Mouse (Mus musculus) midbrain, embryonic 11.5 days (tissue): ENCODE measurements around the gene Nav2. TPM values are rescaled to one million over a fixed set of nuclear protein-coding genes. Genes with fewer than 3 reads are reported as not detected.
A peak's percentile ranks its signal among the peaks of the same experiment; 100 is the strongest.

Experiments used
- ATAC-seq: fragments of 200-750 bp; cut with Nextera tagmentation; 2 replicates; pipeline ENCODE4 v1.8.0; 2017; ENCODE audit warnings: moderate TSS enrichment, moderate library complexity; ENCODE audit not compliant: low FRiP score
- DNase-seq: peaks from one replicate; pipeline ENCODE4 v3.0.0; 2015; ENCODE audit warnings: low spot score; ENCODE audit errors: missing footprints
- H3K27ac ChIP-seq: fragments of 300-500 bp; sonication (generic); 2 replicates; pipeline ENCODE4 v1.5.1; 2014; ENCODE audit warnings: low read depth, low read length
- H3K27me3 ChIP-seq: fragments of 300-500 bp; sonication (generic); 2 replicates; pipeline ENCODE4 v1.6.1; 2014; ENCODE audit warnings: mild to moderate bottlenecking, low read length, moderate library complexity, mixed read lengths; ENCODE audit not compliant: control insufficient read depth, insufficient read depth
- H3K36me3 ChIP-seq: fragments of 300-500 bp; sonication (generic); 2 replicates; pipeline ENCODE4 v1.6.1; 2014; ENCODE audit warnings: mild to moderate bottlenecking, low read length, moderate library complexity, mixed read lengths; ENCODE audit not compliant: control insufficient read depth, insufficient read depth
- H3K4me1 ChIP-seq: fragments of 300-500 bp; sonication (generic); 2 replicates; pipeline ENCODE4 v1.6.1; 2014; ENCODE audit warnings: low read length; ENCODE audit not compliant: control insufficient read depth, insufficient read depth
- H3K4me2 ChIP-seq: fragments of 300-500 bp; sonication (generic); 2 replicates; pipeline ENCODE4 v1.6.1; 2014; ENCODE audit warnings: mild to moderate bottlenecking, moderate library complexity
- H3K4me3 ChIP-seq: fragments of 300-500 bp; sonication (generic); 2 replicates; pipeline ENCODE4 v1.5.1; 2014; ENCODE audit warnings: low read depth, low read length
- H3K9ac ChIP-seq: fragments of 300-500 bp; sonication (generic); 2 replicates; pipeline ENCODE4 v1.6.1; 2014; ENCODE audit warnings: low read length
- H3K9me3 ChIP-seq: fragments of 300-500 bp; sonication (generic); 2 replicates; pipeline ENCODE4 v1.6.1; 2016; ENCODE audit warnings: low read length; ENCODE audit not compliant: control insufficient read depth
- WGBS: fragments of 180-500 bp; shearing (Covaris S2); extraction: QIAGEN DNeasy Blood & Tissue Kit; methylation state at CpG from one replicate; pipeline ENCODE4 v1.1.7; 2014; 5-methylcytosine and 5-hydroxymethylcytosine counted together
- polyA plus RNA-seq: library from polyadenylated mRNA; unstranded; fragments of >200 nt; fragmentation: Nextera tagmentation; extraction: Ambion mirVana; gene quantifications from 2 replicates; pipeline ENCODE4 v1.2.1, GENCODE M21; 2014

Nav2 gene
- polyA plus RNA-seq, 1 experiment from 2014 or later: 15.9 TPM

DNA sequence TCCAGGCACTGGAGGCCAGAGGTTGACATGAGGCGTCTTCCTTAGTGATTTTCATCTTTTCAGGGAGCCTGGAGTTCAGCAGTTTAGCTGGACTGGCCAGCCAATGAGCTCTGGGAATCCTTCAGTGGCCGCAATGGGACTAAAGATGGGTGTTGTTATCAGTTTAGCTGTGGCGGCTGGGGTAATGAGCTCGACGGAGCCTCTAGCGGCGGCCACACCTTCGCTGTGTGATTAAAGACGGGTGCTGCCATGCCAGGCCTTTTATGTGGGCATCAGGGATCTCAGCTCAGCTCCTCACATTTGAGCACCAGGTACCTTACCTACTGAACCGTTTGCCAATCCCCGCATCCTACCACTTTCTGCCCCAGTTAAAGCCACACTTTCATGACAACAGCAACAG lies 37.2 kb upstream of the Nav2 start:
- ATAC-seq (no peak), DNase-seq (no peak)
- H3K27me3 ChIP-seq: no peaks in the 10 kb centered on the region
- no peak overlapping the region for H3K27ac ChIP-seq
- WGBS: 93% methylated on average over 11 of the region's 11 CpGs
- H3K4me2 ChIP-seq: no peak overlapping the region
- no peak overlapping the region for H3K9ac ChIP-seq
- H3K4me3 ChIP-seq: no peak overlapping the region
- H3K4me1 ChIP-seq: no peaks in the 10 kb centered on the region
- no peaks in the 10 kb centered on the region for H3K9me3 ChIP-seq
- H3K36me3 ChIP-seq: peaks cover 50% of the 10 kb centered on the region

- Histone ChIP-seq H3K27ac (no peak overlapping the region), H3K9ac (no peak overlapping the region), H3K4me2 (no peak overlapping the region), H3K36me3 (peaks cover 48% of the 10 kb centered on the region), H3K9me3 (no peaks in the 10 kb centered on the region), H3K4me3 (no peak overlapping the region), H3K4me1 (peaks cover 8% of the 10 kb centered on the region), H3K27me3 (no peaks in the 10 kb centered on the region)
- 95% methylated on average over 14 of the region's 14 CpGs for WGBS
- ATAC-seq (no peak), DNase-seq (no peak)
Measured at GRCm38 (mm10) chr7:48875096-48875495, 33.4 kb upstream of the Nav2 start.

- Histone ChIP-seq H3K9ac (no peak overlapping the region), H3K36me3 (peaks cover 34% of the 10 kb centered on the region), H3K4me3 (no peak overlapping the region), H3K4me2 (no peak overlapping the region), H3K9me3 (no peaks in the 10 kb centered on the region), H3K27ac (no peak overlapping the region), H3K27me3 (no peaks in the 10 kb centered on the region), H3K4me1 (peaks cover 14% of the 10 kb centered on the region)
- ATAC-seq (no peak), DNase-seq (peak; percentile 90)
- WGBS: 83% methylated on average over 4 of the region's 4 CpGs
Measured at GRCm38 (mm10) chr7:48876526-48876925, 32.0 kb upstream of the Nav2 start.

GRCm38 (mm10) chr7:48877786-48878390 lies 30.6 kb upstream of the Nav2 start:
- Histone ChIP-seq H3K4me1 (peaks cover 18% of the 10 kb centered on the region), H3K4me3 (no peak overlapping the region), H3K9me3 (no peaks in the 10 kb centered on the region), H3K4me2 (no peak overlapping the region), H3K36me3 (peaks cover 22% of the 10 kb centered on the region), H3K9ac (no peak overlapping the region), H3K27ac (no peak overlapping the region), H3K27me3 (peaks cover 6% of the 10 kb centered on the region; the same call in 1 of the 2 replicates)
- WGBS: 91% methylated on average over 15 of the region's 15 CpGs
- ATAC-seq (no peak), DNase-seq (no peak)

DNA sequence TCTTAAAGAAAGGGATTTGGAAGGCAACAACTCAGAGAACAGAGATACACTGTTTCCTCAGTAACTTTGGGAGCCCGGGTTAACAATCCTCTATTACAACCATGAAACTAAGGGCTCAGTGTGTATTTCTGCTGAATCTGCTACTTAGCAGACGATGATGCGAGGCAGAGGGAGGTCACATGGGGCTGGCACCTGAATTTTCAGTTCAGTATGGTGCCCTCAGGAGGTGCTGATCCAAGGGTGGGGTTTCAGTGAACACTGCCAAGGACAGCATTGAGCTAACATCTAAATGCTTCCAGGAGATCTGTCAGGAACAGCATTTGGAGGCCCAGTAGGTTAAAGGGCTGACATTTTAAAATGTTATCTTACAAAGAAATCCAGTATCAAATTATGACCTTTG lies 28.9 kb upstream of the Nav2 start:
- DNase-seq: no peak
- WGBS: 65% methylated on average over 3 of the region's 3 CpGs
- H3K9ac ChIP-seq: peak overlapping the region; percentile 46; the same call in 1 of the 2 replicates

DNA sequence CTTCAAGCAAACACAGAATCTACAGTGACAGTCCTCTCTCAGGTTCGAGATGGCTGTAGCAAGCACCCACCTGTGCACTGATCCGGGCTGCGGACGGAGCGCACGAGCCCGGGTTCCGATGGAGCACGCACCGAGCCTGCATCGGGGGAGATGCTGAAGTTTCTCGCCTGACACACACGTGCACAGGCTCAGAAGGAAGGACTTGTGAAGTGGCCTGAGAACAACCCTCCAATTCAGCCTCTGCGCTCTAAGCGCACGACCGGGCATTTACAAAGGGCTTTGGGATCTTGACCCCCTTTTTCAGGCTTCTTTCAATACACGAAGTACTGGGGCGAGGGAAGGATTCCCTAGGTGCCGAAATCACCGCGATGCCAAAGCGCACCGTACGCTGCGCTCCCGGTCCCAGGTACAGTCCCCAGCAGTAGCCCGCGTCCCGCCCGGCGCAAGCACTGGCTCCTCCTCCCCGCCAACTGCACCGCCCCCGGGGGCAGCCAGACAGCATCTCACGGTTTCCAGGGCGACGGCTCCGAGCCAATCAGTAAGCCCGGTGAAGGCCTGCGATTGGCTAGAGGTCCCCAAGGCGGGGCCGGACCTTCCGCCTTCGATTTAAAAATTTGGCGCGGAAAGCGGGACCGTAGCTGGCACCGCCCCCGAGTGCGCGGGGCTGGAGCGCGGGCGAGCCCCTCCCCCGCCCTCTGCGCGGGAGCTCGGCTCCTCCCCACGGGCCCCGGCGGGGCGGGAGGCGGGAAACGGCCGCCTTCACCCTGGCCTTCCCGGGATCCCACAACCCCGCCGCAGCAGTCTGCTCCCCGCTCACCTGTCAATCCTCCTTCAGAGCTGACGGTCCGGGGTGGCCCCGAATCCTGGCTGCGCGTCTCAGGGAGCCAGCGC lies 27.7 kb upstream of the Nav2 start:
- H3K9ac ChIP-seq: peak overlapping the region; percentile 93
- H3K27me3 ChIP-seq: peaks cover 15% of the 10 kb centered on the region; the same call in 1 of the 2 replicates
- H3K36me3 ChIP-seq: peaks cover 11% of the 10 kb centered on the region
- H3K27ac ChIP-seq: peak overlapping the region; percentile 84
- peak; percentile 99 for DNase-seq
- H3K4me2 ChIP-seq: peak overlapping the region; percentile 91
- WGBS: under 1% methylated on average over 69 of the region's 77 CpGs
- ATAC-seq: peak; percentile 99
- H3K9me3 ChIP-seq: no peaks in the 10 kb centered on the region
- H3K4me3 ChIP-seq: peak overlapping the region; percentile 68
- H3K4me1 ChIP-seq: peaks cover 20% of the 10 kb centered on the region

More for the DNA sequence above, 28.9 kb upstream of the Nav2 start:
- Histone ChIP-seq H3K36me3 (peaks cover 21% of the 10 kb centered on the region), H3K4me1 (peaks cover 20% of the 10 kb centered on the region), H3K4me3 (peak overlapping the region; percentile 21; the same call in 1 of the 2 replicates), H3K27me3 (peaks cover 15% of the 10 kb centered on the region; the same call in 1 of the 2 replicates), H3K4me2 (peak overlapping the region; percentile 38), H3K9me3 (no peaks in the 10 kb centered on the region), H3K27ac (no peak overlapping the region)
- ATAC-seq: no peak

DNA sequence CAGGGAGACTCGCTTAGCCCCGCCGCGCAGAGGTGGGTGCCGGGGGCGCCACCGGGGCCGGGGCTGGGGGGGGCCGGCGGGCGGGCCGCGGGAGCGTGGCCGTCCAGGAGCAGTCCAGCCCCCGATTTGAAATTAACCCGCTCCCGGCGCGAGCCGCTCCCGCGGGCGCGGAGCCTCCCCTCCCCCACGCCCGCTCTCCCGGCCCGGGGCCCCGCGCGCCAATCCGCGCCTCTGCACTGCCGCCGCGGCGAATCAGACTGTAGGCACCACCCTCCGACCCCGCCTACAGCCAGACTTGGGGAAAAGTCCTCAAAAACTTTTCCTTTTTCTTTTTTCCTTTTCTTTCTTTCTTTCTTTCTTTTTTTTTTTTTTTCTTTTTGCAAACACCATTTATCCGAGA lies 27.0 kb upstream of the Nav2 start, which contains the start of gene E2f8:
Gene E2f8 (minus strand): TSS at position 111 of the 400 bp plus-strand sequence.
- Histone ChIP-seq H3K4me2 (peak within 1 kb of the TSS; percentile 91), H3K9me3 (no peaks in the 10 kb centered on the region), H3K36me3 (peaks cover 9% of the 10 kb centered on the region), H3K27ac (peak within 1 kb of the TSS; percentile 84), H3K4me1 (peaks cover 20% of the 10 kb centered on the region), H3K27me3 (peaks cover 15% of the 10 kb centered on the region; the same call in 1 of the 2 replicates), H3K4me3 (peak within 1 kb of the TSS; percentile 68), H3K9ac (peak within 1 kb of the TSS; percentile 93)
- DNase-seq (peak; percentile 96), ATAC-seq (peak; percentile 84)
- WGBS: under 1% methylated on average over 40 of the region's 41 CpGs

DNA sequence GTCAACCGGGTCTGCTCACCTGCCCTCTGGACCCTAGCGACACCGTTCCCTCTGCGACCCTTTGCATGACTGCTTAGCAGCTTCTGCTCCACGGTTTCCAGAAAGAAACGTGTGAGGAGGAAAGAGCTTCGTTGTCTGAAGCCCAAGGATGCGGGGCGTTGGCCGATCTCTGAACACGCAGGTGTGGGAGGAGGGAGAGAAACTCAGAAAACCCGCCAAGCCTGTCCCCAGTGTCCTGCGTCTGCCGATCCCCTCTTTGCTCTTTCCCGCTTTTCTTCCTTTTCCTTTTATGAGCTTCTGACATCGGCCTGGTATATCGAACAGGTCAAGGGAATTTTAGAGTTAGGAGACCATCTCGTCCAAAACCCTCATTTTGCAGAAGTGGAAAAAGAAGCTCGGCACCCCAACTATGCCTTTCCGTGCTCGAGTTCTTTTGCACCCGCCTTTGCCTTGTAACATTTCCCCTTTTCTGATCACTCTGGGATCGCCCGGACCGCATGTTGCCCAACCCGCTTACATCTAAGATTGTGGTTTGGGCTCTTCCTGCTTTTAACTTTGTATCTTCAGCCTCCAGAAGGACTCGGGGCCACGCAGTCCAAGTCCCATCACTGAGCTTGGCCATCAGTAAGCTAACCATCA lies 26.4 kb upstream of the Nav2 start:
- Histone ChIP-seq H3K27me3 (peaks cover 15% of the 10 kb centered on the region; the same call in 1 of the 2 replicates), H3K9me3 (no peaks in the 10 kb centered on the region), H3K27ac (no peak overlapping the region), H3K36me3 (peaks cover 9% of the 10 kb centered on the region), H3K4me2 (peak overlapping the region; percentile 91), H3K4me1 (peaks cover 20% of the 10 kb centered on the region), H3K4me3 (peak overlapping the region; percentile 68), H3K9ac (peak overlapping the region; percentile 93)
- ATAC-seq (no peak), DNase-seq (peak; percentile 92)
- WGBS: 2% methylated on average over 28 of the region's 28 CpGs
